In genomic region chr2:48841611-48842470, GRCm38 (mm10) we compare ENCODE assay signal across 14 mouse cellular contexts.
"Had no signal": no experiment of that assay in that cellular context is flagged by ENCODE, and none has a peak within 500 bp of the region (broad histone marks: within the 10 kb centered on the region; RNA-seq: fewer than 3 reads in every experiment).

No protein-coding gene starts in this region.

- DNase-seq: kidney, adult 8-10 months; kidney, postnatal 36 days; layer of hippocampus, adult 9-11 months; layer of hippocampus, postnatal 36 days; left cerebral cortex, postnatal 4 days; lung, embryonic 14.5 days; lung, postnatal 14 days; thymus, postnatal 4 days had no signal

- H3K4me1 ChIP-seq: megakaryocyte, embryonic 14.5 days; neural tube, embryonic 12.5 days had no signal

- H3K4me3 ChIP-seq: megakaryocyte, embryonic 14.5 days; midbrain, embryonic 15.5 days; neural tube, embryonic 12.5 days had no signal

- H3K9me3 ChIP-seq: megakaryocyte, embryonic 14.5 days; midbrain, embryonic 15.5 days; neural tube, embryonic 12.5 days had no signal

- H3K27me3 ChIP-seq: megakaryocyte, embryonic 14.5 days; midbrain, embryonic 15.5 days; neural tube, embryonic 12.5 days had no signal

- ATAC-seq: midbrain, embryonic 15.5 days had no signal

- H3K9ac ChIP-seq: liver, embryonic 14.5 days; lung, embryonic 14.5 days; midbrain, embryonic 15.5 days; neural tube, embryonic 12.5 days had no signal

- H3K36me3 ChIP-seq: midbrain, embryonic 15.5 days; neural tube, embryonic 12.5 days had no signal

- H3K27ac ChIP-seq: kidney, postnatal 0 days; liver, embryonic 14.5 days; midbrain, embryonic 15.5 days; neural tube, embryonic 12.5 days had no signal

- H3K4me2 ChIP-seq: lung, embryonic 14.5 days; midbrain, embryonic 11.5 days; midbrain, embryonic 15.5 days; neural tube, embryonic 12.5 days had no signal
